Mouse (Mus musculus) liver, embryonic 11.5 days (tissue): ENCODE results near the gene Sh3d19. TPM values are rescaled to one million over a fixed set of nuclear protein-coding genes. Genes with fewer than 3 reads are reported as not detected.

ENCODE experiments used
- ATAC-seq: fragments of 200-750 bp; cut with Nextera tagmentation; replicated peaks from 2 replicates; pipeline ENCODE4 v1.8.0; 2017; ENCODE audit warnings: moderate number of reproducible peaks, mild to moderate bottlenecking, moderate TSS enrichment, moderate library complexity; ENCODE audit not compliant: low FRiP score
- DNase-seq: peaks from one replicate; pipeline ENCODE4 v3.0.0-alpha.2; 2017; ENCODE audit warnings: low spot score
- H3K27ac ChIP-seq: fragments of 300-500 bp; sonication (generic); 2 replicates; pipeline ENCODE4 v1.5.1; 2014; ENCODE audit warnings: mild to moderate bottlenecking, low read depth, low read length, control low read depth
- H3K27me3 ChIP-seq: fragments of 300-500 bp; sonication (generic); replicated peaks from 2 replicates; pipeline ENCODE4 v1.6.1; 2014; ENCODE audit warnings: low read length, mixed read lengths; ENCODE audit not compliant: control insufficient read depth, insufficient read depth
- H3K36me3 ChIP-seq: fragments of 300-500 bp; sonication (generic); 2 replicates; pipeline ENCODE4 v1.6.1; 2014; ENCODE audit warnings: mild to moderate bottlenecking, low read length, moderate library complexity, mixed read lengths; ENCODE audit not compliant: control insufficient read depth, insufficient read depth
- H3K4me1 ChIP-seq: fragments of 300-500 bp; sonication (generic); replicated peaks from 2 replicates; pipeline ENCODE4 v1.6.1; 2014; ENCODE audit warnings: low read length, mixed read lengths; ENCODE audit not compliant: control insufficient read depth, insufficient read depth
- H3K4me2 ChIP-seq: fragments of 300-500 bp; sonication (generic); 2 replicates; pipeline ENCODE4 v1.6.1; 2014; ENCODE audit warnings: mild to moderate bottlenecking, control low read depth, moderate library complexity
- H3K4me3 ChIP-seq: fragments of 300-500 bp; sonication (generic); 2 replicates; pipeline ENCODE4 v1.5.1; 2014; ENCODE audit warnings: low read depth, low read length, control low read depth
- H3K9ac ChIP-seq: fragments of 300-500 bp; sonication (generic); 2 replicates; pipeline ENCODE4 v1.6.1; 2014; ENCODE audit warnings: low read depth, low read length, control low read depth
- H3K9me3 ChIP-seq: fragments of 300-500 bp; sonication (generic); 2 replicates; pipeline ENCODE4 v1.6.1; 2016; ENCODE audit warnings: low read length, inconsistent platforms, mixed read lengths; ENCODE audit not compliant: control insufficient read depth
- WGBS: fragments of 180-500 bp; shearing (Covaris S2); extraction: QIAGEN DNeasy Blood & Tissue Kit; methylation state at CpG from one replicate; pipeline ENCODE4 v1.1.7; 2014; 5-methylcytosine and 5-hydroxymethylcytosine counted together
- polyA plus RNA-seq: library from polyadenylated mRNA; unstranded; fragments of >200 nt; fragmentation: Nextera tagmentation; extraction: Ambion mirVana; gene quantifications from 2 replicates; pipeline ENCODE4 v1.2.1, GENCODE M21; 2014

The Sh3d19 gene
- polyA plus RNA-seq, 1 experiment from 2014 or later, result 20.7 TPM

DNA sequence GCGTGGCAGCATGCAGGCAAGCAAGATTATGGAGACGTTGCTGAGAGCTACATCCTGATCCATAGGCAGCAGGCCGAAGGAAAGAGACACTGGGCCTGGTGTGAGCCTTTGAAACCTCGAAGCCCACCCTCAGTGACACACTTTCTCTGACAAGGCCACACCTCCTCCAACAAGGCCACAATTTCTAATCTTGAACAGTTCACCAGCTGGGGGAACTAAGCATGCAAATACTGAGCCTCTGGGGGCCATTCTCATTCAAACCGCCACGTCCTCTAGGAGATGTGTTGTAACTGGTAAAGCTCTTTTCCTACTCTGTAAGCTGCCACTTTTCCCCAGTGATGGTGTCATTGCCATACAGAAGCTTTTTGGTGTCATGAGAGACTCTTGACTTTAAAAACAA, 178.2 kb downstream of the Sh3d19 start:
- no peak overlapping the region for H3K27ac ChIP-seq
- no peak overlapping the region for H3K9ac ChIP-seq
- no peak for DNase-seq
- no peaks in the 10 kb centered on the region for H3K9me3 ChIP-seq
- H3K4me3 ChIP-seq, result no peak overlapping the region
- no peak overlapping the region for H3K4me2 ChIP-seq
- ATAC-seq, result no peak
- no peaks in the 10 kb centered on the region for H3K27me3 ChIP-seq
- WGBS, result 78% methylated on average over 6 of the region's 6 CpGs
- no peaks in the 10 kb centered on the region for H3K36me3 ChIP-seq
- no peaks in the 10 kb centered on the region for H3K4me1 ChIP-seq

DNA sequence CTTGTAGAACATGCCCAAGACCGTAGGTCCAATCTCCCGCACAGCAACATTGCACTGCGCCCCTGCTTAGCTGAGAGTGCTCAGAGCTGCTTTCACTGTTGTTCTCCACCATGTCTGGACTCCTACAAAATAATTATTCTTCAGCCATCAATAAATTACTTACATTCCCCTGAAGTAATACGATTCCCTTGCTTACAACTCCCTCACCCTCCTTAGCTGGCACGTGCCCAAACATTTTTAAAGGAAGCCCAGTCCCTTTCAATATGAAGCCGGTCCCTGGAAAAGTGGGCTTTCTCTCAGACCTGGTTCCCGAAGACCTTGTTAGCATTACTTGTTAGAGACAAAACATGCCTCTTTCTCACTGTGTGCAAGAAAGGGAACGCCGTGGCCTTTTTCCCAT, 178.6 kb downstream of the Sh3d19 start:
- H3K9ac ChIP-seq, result no peak overlapping the region
- H3K4me3 ChIP-seq, result no peak overlapping the region
- no peaks in the 10 kb centered on the region for H3K9me3 ChIP-seq
- H3K27me3 ChIP-seq, result no peaks in the 10 kb centered on the region
- WGBS, result 86% methylated on average over 9 of the region's 9 CpGs
- H3K27ac ChIP-seq, result no peak overlapping the region
- H3K4me1 ChIP-seq, result no peaks in the 10 kb centered on the region
- ATAC-seq (no peak), DNase-seq (no peak)
- H3K36me3 ChIP-seq, result no peaks in the 10 kb centered on the region
- no peak overlapping the region for H3K4me2 ChIP-seq

DNA sequence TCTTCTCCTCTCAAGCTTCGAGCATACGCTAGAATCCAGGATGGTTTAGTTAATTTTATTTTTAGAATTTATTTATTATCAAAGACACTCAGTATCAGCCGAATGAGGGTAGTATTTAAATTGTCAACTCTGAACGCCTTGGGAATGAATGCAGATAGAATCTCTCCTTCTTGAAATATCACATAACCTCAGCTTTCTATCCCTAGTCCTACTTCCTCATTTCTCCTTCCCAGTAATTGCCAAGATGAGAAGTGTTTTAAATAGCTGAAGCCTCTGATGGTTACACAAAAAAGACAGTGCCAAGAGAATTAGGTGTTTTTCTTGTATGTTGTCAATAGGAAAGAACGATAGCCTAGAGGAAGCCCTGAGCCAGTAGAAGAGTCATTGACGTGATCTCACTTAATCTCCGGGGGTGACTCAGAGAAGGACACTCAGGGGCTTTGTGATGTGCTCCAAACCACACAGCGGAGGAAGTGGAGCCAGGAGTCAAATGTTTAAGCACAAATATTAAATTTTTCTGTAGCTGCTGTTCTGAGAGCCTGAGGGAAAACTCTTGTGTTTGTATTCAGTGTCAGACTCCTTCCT, 198.0 kb downstream of the Sh3d19 start:
- Histone ChIP-seq H3K9me3 (no peaks in the 10 kb centered on the region), H3K4me2 (no peak overlapping the region), H3K27ac (no peak overlapping the region), H3K27me3 (no peaks in the 10 kb centered on the region), H3K4me3 (no peak overlapping the region), H3K9ac (no peak overlapping the region), H3K4me1 (no peaks in the 10 kb centered on the region), H3K36me3 (no peaks in the 10 kb centered on the region)
- 61% methylated on average over 8 of the region's 8 CpGs for WGBS
- ATAC-seq (no peak), DNase-seq (no peak)

DNA sequence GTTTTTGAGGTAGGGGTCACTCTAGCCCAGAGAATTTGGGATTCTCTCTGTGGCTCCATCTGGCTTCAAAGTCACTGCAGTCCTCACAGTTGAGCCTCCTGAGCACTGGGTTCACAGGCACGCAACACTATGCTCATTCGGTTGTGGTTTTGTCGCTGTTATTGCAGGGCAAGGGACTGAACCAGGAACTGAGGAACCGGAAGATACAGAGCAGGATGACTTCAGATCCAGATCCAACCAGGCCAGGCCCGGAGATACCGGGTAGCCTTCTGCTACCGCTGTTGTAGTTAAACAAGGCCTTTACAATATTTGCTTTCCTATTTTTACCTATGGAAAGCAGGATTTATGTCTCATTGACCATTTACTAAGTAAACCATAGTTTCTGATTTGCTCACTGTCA, 208.8 kb downstream of the Sh3d19 start:
- no peak overlapping the region for H3K9ac ChIP-seq
- no peak overlapping the region for H3K27ac ChIP-seq
- H3K4me3 ChIP-seq, result no peak overlapping the region
- no peaks in the 10 kb centered on the region for H3K36me3 ChIP-seq
- 89% methylated on average over 7 of the region's 7 CpGs for WGBS
- DNase-seq, result no peak
- no peak for ATAC-seq
- H3K9me3 ChIP-seq, result no peaks in the 10 kb centered on the region
- no peak overlapping the region for H3K4me2 ChIP-seq
- no peaks in the 10 kb centered on the region for H3K27me3 ChIP-seq
- no peaks in the 10 kb centered on the region for H3K4me1 ChIP-seq

Other genes starting within 250 kb of the Sh3d19 start
- gene Fam160a1, start 153.8 kb upstream of the Sh3d19 start, polyA plus RNA-seq, result 0.47 and 0.60 TPM in 2 replicates
- gene Glt28d2, start 83.6 kb upstream of the Sh3d19 start, polyA plus RNA-seq, result 0.08 and 0.18 TPM in 2 replicates
- 0.47 and 1.6 TPM in 2 replicates for gene Gm37240, start 83.6 kb upstream of the Sh3d19 start, polyA plus RNA-seq
- gene Prss48, start 31.4 kb downstream of the Sh3d19 start, polyA plus RNA-seq, result 0.30 TPM in 1 of 2 replicates, not detected in the other
- 1,618 and 1,639 TPM in 2 replicates for gene Rps3a1, start 171.6 kb downstream of the Sh3d19 start, polyA plus RNA-seq